Mouse (Mus musculus) naive thymus-derived CD4-positive, alpha-beta T cell, adult 5 months (primary cell): ENCODE measurements around the gene Olfr805. TPM values are rescaled to one million over a fixed set of nuclear protein-coding genes. Genes with fewer than 3 reads are reported as not detected.

Source experiments
- polyA plus RNA-seq: library from polyadenylated mRNA; unstranded; fragments of 100-300 nt; shearing (Covaris generic); gene quantifications from one replicate; pipeline ENCODE4 v1.2.1, GENCODE M21; 2017

The Olfr805 gene
- polyA plus RNA-seq, result not detected

GRCm38 (mm10) chr10:129729275-129729674 lies at the start of gene Olfr805:
TSS of gene Olfr805 (minus strand) at chr10:129729375.

GRCm38 (mm10) chr10:129774338-129774737 lies 45.2 kb upstream of the Olfr805 start, which contains the start of gene Olfr809:
TSS of gene Olfr809 (plus strand) at chr10:129774638.

GRCm38 (mm10) chr10:129765182-129765581 lies 36.0 kb upstream of the Olfr805 start, which contains the start of gene Olfr808:
TSS of gene Olfr808 (plus strand) at chr10:129765482.

GRCm38 (mm10) chr10:129757693-129758092 lies 28.5 kb upstream of the Olfr805 start, which contains the start of gene Olfr807:
TSS of gene Olfr807 (minus strand) at chr10:129757793.

GRCm38 (mm10) chr10:129741821-129742220 lies 12.6 kb upstream of the Olfr805 start, which contains the start of gene Olfr806:
TSS of gene Olfr806 (minus strand) at chr10:129741921.

GRCm38 (mm10) chr10:129702910-129703309 lies 26.3 kb downstream of the Olfr805 start, which contains the start of gene Olfr804:
TSS of gene Olfr804 (plus strand) at chr10:129703210.

GRCm38 (mm10) chr10:129694186-129694585 lies 35.0 kb downstream of the Olfr805 start, which contains the start of gene Olfr803:
TSS of gene Olfr803 (minus strand) at chr10:129694286.

GRCm38 (mm10) chr10:129688069-129688468 lies 41.1 kb downstream of the Olfr805 start, which contains the start of gene Olfr802:
TSS of gene Olfr802 (minus strand) at chr10:129688169.

GRCm38 (mm10) chr10:129673765-129674164 lies 55.4 kb downstream of the Olfr805 start, which contains the start of gene Olfr801:
TSS of gene Olfr801 (minus strand) at chr10:129673865.

Other genes with a start within 250 kb of the Olfr805 start
- not detected for gene Olfr789, start 244.6 kb downstream of the Olfr805 start, polyA plus RNA-seq
- gene Olfr790, start 230.9 kb downstream of the Olfr805 start, polyA plus RNA-seq, result not detected
- not detected for gene Olfr791, start 207.6 kb downstream of the Olfr805 start, polyA plus RNA-seq
- not detected for gene Olfr792, start 190.2 kb downstream of the Olfr805 start, polyA plus RNA-seq
- not detected for gene Olfr794, start 161.7 kb downstream of the Olfr805 start, polyA plus RNA-seq
- gene Olfr796, start 116.8 kb downstream of the Olfr805 start, polyA plus RNA-seq, result not detected
- gene Olfr798, start 101.4 kb downstream of the Olfr805 start, polyA plus RNA-seq, result 0.16 TPM
- not detected for gene Olfr799, start 91.9 kb downstream of the Olfr805 start, polyA plus RNA-seq
- gene Olfr800, start 71.7 kb downstream of the Olfr805 start, polyA plus RNA-seq, result not detected
- gene Olfr801, start 55.5 kb downstream of the Olfr805 start, polyA plus RNA-seq, result not detected
- not detected for gene Olfr802, start 41.2 kb downstream of the Olfr805 start, polyA plus RNA-seq
- not detected for gene Olfr803, start 35.1 kb downstream of the Olfr805 start, polyA plus RNA-seq
- gene Olfr804, start 26.2 kb downstream of the Olfr805 start, polyA plus RNA-seq, result not detected
- gene Olfr806, start 12.5 kb upstream of the Olfr805 start, polyA plus RNA-seq, result not detected
- gene Olfr807, start 28.4 kb upstream of the Olfr805 start, polyA plus RNA-seq, result not detected
- not detected for gene Olfr808, start 36.1 kb upstream of the Olfr805 start, polyA plus RNA-seq
- not detected for gene Olfr809, start 45.3 kb upstream of the Olfr805 start, polyA plus RNA-seq
- gene Olfr810, start 65.5 kb upstream of the Olfr805 start, polyA plus RNA-seq, result not detected
- not detected for gene Olfr811, start 75.0 kb upstream of the Olfr805 start, polyA plus RNA-seq
- gene Olfr812, start 116.7 kb upstream of the Olfr805 start, polyA plus RNA-seq, result 0.56 TPM
- gene Olfr813, start 126.0 kb upstream of the Olfr805 start, polyA plus RNA-seq, result not detected
- 0.09 TPM for gene Olfr814, start 150.5 kb upstream of the Olfr805 start, polyA plus RNA-seq
- not detected for gene Olfr815, start 176.5 kb upstream of the Olfr805 start, polyA plus RNA-seq
- gene Olfr816, start 186.2 kb upstream of the Olfr805 start, polyA plus RNA-seq, result 0.34 TPM
- gene Olfr818, start 219.7 kb upstream of the Olfr805 start, polyA plus RNA-seq, result not detected
- not detected for gene Olfr819, start 237.9 kb upstream of the Olfr805 start, polyA plus RNA-seq
- not detected for gene Olfr247, start 246.8 kb upstream of the Olfr805 start, polyA plus RNA-seq